9 mouse cellular contexts compared by ENCODE assay signal in the genomic region with DNA sequence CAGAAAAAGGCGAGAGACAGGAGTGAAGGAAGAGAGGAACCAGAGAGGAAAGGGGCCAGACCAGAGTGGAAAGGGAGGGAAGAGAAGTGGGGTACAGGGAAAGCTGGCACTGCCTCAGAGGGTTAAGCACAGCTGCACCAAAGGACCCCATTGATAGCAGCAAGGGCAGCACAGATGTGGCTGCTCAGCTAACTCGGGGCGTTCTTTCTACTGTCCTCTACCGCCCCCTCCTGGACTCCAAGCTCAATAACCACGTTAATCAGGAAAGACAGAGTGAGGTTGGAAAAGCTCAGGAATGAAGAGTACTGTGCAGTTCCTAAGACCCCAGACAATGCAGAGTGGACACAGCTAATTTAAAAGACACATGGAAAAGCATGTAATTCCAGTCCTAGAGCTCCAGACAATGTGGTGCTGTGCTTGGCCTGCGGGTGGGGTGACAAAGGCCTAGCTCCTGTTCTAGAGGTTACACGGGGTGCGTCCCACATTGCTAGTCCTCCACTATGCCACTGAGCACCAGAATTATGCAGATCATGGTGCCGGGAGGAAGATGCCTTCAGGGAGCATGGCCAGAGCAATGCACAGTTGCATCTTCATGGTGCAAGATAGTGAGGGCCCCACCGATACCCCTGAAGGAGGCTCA.
DNase-seq lines count a peak whose midpoint lies in the region; ATAC-seq and TF ChIP-seq lines count a peak whose summit lies in the region.
"Had no signal": no experiment of that assay in that cellular context is flagged by ENCODE, and none has a peak within 500 bp of the region (broad histone marks: within the 10 kb centered on the region; RNA-seq: fewer than 3 reads in every experiment).

No protein-coding gene starts in this region.

- H3K4me2 ChIP-seq in kidney, embryonic 16.5 days (replicated peaks; ENCODE audit: low read depth, low read length), result no peak overlapping the region
- H3K4me2 ChIP-seq in liver, embryonic 11.5 days, result no peak overlapping the region
- H3K4me2 ChIP-seq in neural tube, embryonic 15.5 days, result no peak overlapping the region

- WGBS in kidney, embryonic 16.5 days, result 46% methylated on average over 10 of the region's 10 CpGs
- 41% methylated on average over 10 of the region's 10 CpGs for WGBS in liver, embryonic 11.5 days
- 44% methylated on average over 10 of the region's 10 CpGs for WGBS in neural tube, embryonic 15.5 days

- no peak overlapping the region for H3K9ac ChIP-seq in kidney, embryonic 16.5 days (replicated peaks; ENCODE audit: low read length)
- H3K9ac ChIP-seq in liver, embryonic 11.5 days (ENCODE audit: low read depth, low read length), result no peak overlapping the region
- no peak overlapping the region for H3K9ac ChIP-seq in neural tube, embryonic 15.5 days (replicated peaks)

- no peak overlapping the region for H3K27ac ChIP-seq in gastrocnemius, adult 2 months
- H3K27ac ChIP-seq in kidney, embryonic 16.5 days (ENCODE audit: low read length), result no peak overlapping the region
- no peak overlapping the region for H3K27ac ChIP-seq in liver, embryonic 11.5 days (ENCODE audit: low read depth, low read length)
- H3K27ac ChIP-seq in neural tube, embryonic 15.5 days (replicated peaks), result no peak overlapping the region

- peak; percentile 44 for DNase-seq in A20 (ENCODE audit: low read depth, low spot score)
- DNase-seq in adrenal gland, adult (ENCODE audit: inconsistent age in 2 of 2, low spot score in 1 of 2), result peak; percentile 52 to 84
- DNase-seq in gastrocnemius, adult 2 months, result peak; percentile 57
- no peak for DNase-seq in liver, embryonic 11.5 days (ENCODE audit: low spot score)
- peak; percentile 12 for DNase-seq in thymus, postnatal 25 days

- no peaks in the 10 kb centered on the region for H3K27me3 ChIP-seq in kidney, embryonic 16.5 days (ENCODE audit: insufficient read depth, low read length)
- 0 out of 2 replicates have a peak, but pooled peaks cover 2% of the 10 kb centered on the region for H3K27me3 ChIP-seq in liver, embryonic 11.5 days (replicated peaks; ENCODE audit: control insufficient read depth, insufficient read depth, low read length)
- no peaks in the 10 kb centered on the region for H3K27me3 ChIP-seq in neural tube, embryonic 15.5 days (replicated peaks)

- peak; percentile 75 for TF ChIP-seq CTCF in gastrocnemius, adult 2 months (IDR thresholded peaks at IDR 0.05)

- no peak overlapping the region for H3K4me3 ChIP-seq in gastrocnemius, adult 2 months
- H3K4me3 ChIP-seq in kidney, embryonic 16.5 days (ENCODE audit: low read length), result no peak overlapping the region
- no peak overlapping the region for H3K4me3 ChIP-seq in liver, embryonic 11.5 days (ENCODE audit: low read depth, low read length)
- no peak overlapping the region for H3K4me3 ChIP-seq in neural tube, embryonic 15.5 days (replicated peaks)
- H3K4me3 ChIP-seq: erythroblast, embryonic 14.5 days had no signal

- peak; percentile 86 for ATAC-seq in common myeloid progenitor, adult 5-6 weeks (replicated peaks; ENCODE audit: low read depth, poor library complexity, severe bottlenecking)
- ATAC-seq in kidney, embryonic 16.5 days (ENCODE audit: low FRiP score, low TSS enrichment), result peak; percentile 67
- 0 out of 2 replicates have a peak, but pooled peaks have one; percentile 20 for ATAC-seq in liver, embryonic 11.5 days (replicated peaks; ENCODE audit: low FRiP score)
- ATAC-seq in neural tube, embryonic 15.5 days (ENCODE audit: low FRiP score), result peak; percentile 51

- no peaks in the 10 kb centered on the region for H3K4me1 ChIP-seq in kidney, embryonic 16.5 days (ENCODE audit: insufficient read depth, low read length)
- H3K4me1 ChIP-seq in liver, embryonic 11.5 days (replicated peaks; ENCODE audit: control insufficient read depth, insufficient read depth, low read length), result no peaks in the 10 kb centered on the region
- H3K4me1 ChIP-seq in neural tube, embryonic 15.5 days, result peaks cover 17% of the 10 kb centered on the region

- no peaks in the 10 kb centered on the region; the same call in 1 of the 2 replicates for H3K9me3 ChIP-seq in kidney, embryonic 16.5 days (ENCODE audit: low read length)
- no peaks in the 10 kb centered on the region for H3K9me3 ChIP-seq in liver, embryonic 11.5 days (ENCODE audit: control insufficient read depth, low read length)
- H3K9me3 ChIP-seq in neural tube, embryonic 15.5 days (replicated peaks), result no peaks in the 10 kb centered on the region

- intact Hi-C loops in gastrocnemius, adult 2 months (cut with DNase I), result loop anchor here (2.0 to 5.0 kb wide), 2 partner anchors 404 to 869 kb away; no protein-coding TSS in a partner anchor

- no peaks in the 10 kb centered on the region for H3K36me3 ChIP-seq in kidney, embryonic 16.5 days (ENCODE audit: insufficient read depth, low read length)
- H3K36me3 ChIP-seq in liver, embryonic 11.5 days (ENCODE audit: control insufficient read depth, insufficient read depth, low read length), result no peaks in the 10 kb centered on the region
- H3K36me3 ChIP-seq in neural tube, embryonic 15.5 days, result no peaks in the 10 kb centered on the region

Comparison
In these comparisons a context has a peak if more than half of its experiments do, and no peak if none do; other contexts are left out.
1. ATAC-seq: peak in every context shown above with its lines; median percentile 86 in common myeloid progenitor, adult 5-6 weeks; 67 in kidney, embryonic 16.5 days; 51 in neural tube, embryonic 15.5 days; 20 in liver, embryonic 11.5 days.